Mouse (Mus musculus): ENCODE data around the gene Trim10. TPM values are rescaled to one million over a fixed set of nuclear protein-coding genes. Genes with fewer than 3 reads are reported as not detected.
A peak's percentile ranks its signal among the peaks of the same experiment; 100 is the strongest.

The Trim10 gene
- total RNA-seq, 4 experiments from 2014 or later = 0.17 TPM; not detected in 3

DNA sequence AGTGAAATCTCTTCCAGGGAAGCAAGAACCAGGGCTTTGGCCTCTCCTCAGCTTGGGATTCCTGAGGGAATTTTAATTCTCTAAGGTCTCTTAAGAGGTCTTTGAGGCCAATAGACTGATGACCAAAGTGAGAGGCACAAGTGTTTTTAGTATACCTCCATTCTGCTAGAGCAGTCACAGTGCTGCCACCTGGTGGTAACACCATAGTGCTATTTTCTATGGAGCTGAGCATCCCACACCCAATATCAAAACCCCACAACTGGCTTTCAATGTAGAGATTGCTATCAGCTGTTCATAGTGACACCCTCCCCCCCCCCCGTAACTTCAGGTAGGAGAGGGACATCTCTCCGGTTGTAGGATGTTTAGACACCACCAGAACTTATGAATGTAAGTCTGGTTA is 44.7 kb downstream of the Trim10 start:
- DNase-seq = no peak

DNA sequence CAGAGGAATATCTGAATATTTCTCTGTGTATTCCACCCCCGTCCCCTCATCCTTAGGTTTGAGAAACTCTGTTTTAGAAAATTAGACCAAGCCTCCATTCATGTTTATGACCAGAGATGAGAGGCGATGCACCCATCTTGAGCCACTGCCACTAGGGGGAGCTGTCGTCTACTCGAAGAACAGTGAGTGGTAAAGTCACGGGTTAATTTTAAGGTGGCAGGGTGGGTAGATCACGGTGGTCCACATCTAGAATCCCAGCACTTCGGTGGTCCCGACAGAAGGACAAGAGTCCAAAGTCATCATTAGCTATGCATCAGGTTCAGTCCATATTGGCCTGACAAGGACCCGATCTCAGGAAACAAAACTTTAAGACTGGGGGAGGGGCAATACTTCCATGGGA is 45.7 kb downstream of the Trim10 start:
- no peak for DNase-seq

DNA sequence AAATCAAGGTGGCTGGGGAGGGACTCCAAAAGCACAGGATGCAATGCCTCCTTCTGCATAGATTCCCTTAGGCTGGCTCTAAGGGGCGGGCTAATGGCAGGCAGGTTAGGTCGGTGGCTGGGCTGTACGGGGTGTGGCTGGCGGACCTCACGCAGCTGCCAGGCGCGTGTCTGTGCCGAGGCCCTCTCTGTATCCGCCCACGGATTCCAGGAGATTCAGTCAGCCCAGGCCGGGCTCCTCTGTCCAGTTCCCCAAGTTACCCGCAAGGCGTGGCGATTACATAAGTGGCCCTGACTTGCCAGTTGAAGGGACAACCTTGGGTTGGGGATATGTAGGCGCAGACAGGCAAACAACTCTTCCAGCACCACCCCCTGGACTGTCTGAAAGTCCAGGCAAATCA is 50.9 kb downstream of the Trim10 start:
- peak; percentile 84 for DNase-seq

DNA sequence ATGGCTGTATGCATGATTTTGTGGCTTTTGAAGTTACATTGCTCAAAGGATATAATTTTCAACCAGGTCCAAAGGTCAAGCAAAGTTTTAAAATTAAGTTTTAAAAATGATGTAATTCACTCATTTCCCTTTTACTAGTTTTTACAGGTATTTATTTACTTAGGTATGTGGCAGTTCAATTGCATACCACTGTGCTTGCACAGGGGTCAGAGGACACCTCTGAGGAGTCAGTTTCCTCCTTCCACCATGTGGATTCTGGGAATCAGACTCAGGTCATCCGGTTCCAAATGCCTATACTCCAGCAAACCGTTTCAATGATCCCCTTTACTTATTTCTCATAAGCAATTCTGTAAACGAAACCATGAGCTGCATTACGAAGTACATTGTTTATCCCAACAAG is 53.3 kb downstream of the Trim10 start:
- DNase-seq = no peak

DNA sequence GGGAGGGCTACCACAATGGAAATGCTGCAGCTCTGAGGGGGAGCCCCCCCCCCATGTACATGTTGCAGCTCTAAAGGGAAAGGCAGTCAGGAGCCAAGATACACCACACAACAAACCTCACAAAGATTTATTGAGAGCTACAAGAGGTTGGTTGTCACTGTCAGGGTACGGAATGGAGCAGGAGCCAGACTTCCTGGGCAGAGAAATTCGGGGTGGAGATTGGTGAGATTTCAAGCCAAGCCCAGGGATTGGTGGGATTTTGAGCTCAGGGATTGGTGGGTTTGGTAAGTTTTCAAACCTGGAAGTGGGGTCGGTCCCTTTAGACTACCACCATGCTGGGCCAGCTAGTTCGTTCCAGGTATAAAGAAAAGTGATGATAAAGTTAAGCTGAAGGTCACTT is 54.1 kb downstream of the Trim10 start:
- no peak for DNase-seq

Other genes starting within 250 kb of the Trim10 start
- not detected for gene H2-M9, start 226.9 kb upstream of the Trim10 start, total RNA-seq (2022)
- gene H2-M1, start 197.4 kb upstream of the Trim10 start, total RNA-seq (2022) = not detected
- gene H2-M10.5, start 96.7 kb upstream of the Trim10 start, total RNA-seq (2022) = not detected
- gene H2-M10.6, start 57.4 kb upstream of the Trim10 start, total RNA-seq (2022) = not detected
- gene Trim26, start 32.4 kb upstream of the Trim10 start, total RNA-seq (2022) = 10 to 100 TPM; 60.6 to 88.8 (median 74.4) TPM
- under 1 TPM in 1 of 4 experiments, not detected in 3; 0.24 TPM for gene Trim15, start 2.4 kb upstream of the Trim10 start, total RNA-seq (2022)
- 1 to 10 TPM in 3 of 4 experiments, under 1 TPM in 1; 0.42 to 6.1 (median 3.3) TPM for gene Trim40, start 20.5 kb downstream of the Trim10 start, total RNA-seq (2022)
- gene Trim31, start 28.5 kb downstream of the Trim10 start, total RNA-seq (2022) = not detected
- under 1 TPM in 3 of 4 experiments, not detected in 1; 0.15 to 0.51 (median 0.17) TPM for gene Rnf39, start 73.3 kb downstream of the Trim10 start, total RNA-seq (2022)
- gene Ppp1r11, start 82.2 kb downstream of the Trim10 start, total RNA-seq (2022) = 100 to 1,000 TPM in 1 of 4 experiments, 10 to 100 TPM in 3; 74.5 to 104 (median 81.9) TPM
- gene Znrd1, start 89.0 kb downstream of the Trim10 start, total RNA-seq (2022) = 10 to 100 TPM; 39.0 to 48.4 (median 43.6) TPM
- 10 to 100 TPM; 10.8 to 13.1 (median 11.9) TPM for gene Znrd1as, start 89.0 kb downstream of the Trim10 start, total RNA-seq (2022)
- not detected for gene 2410137M14Rik, start 111.7 kb downstream of the Trim10 start, total RNA-seq (2022)
- gene H2-M5, start 120.0 kb downstream of the Trim10 start, total RNA-seq (2022) = under 1 TPM in 1 of 4 experiments, not detected in 3; 0.14 TPM
- gene Zfp57, start 131.6 kb downstream of the Trim10 start, total RNA-seq (2022) = 1 to 10 TPM; 2.0 to 2.6 (median 2.3) TPM
- gene Mog, start 153.8 kb downstream of the Trim10 start, total RNA-seq (2022) = not detected
- gene Gabbr1, start 176.4 kb downstream of the Trim10 start, total RNA-seq (2022) = 10 to 100 TPM; 25.3 to 63.8 (median 50.8) TPM
- not detected for gene Olfr90, start 218.9 kb downstream of the Trim10 start, total RNA-seq (2022)
- not detected for gene Olfr91, start 228.7 kb downstream of the Trim10 start, total RNA-seq (2022)